Mouse (Mus musculus) CH12.LX (cell line): Measurements from ENCODE around the gene Tas2r118. TPM values are rescaled to one million over a fixed set of nuclear protein-coding genes. Genes with fewer than 3 reads are reported as not detected.

Experiments used
- DNase-seq: peaks from one replicate; pipeline ENCODE4 v3.0.0-alpha.2; 2013; ENCODE audit errors: extremely low read depth
- H3K27ac ChIP-seq: 2 replicates; pipeline ENCODE4 v1.5.1; 2012; ENCODE audit warnings: low read depth, mild to moderate bottlenecking, control low read depth, moderate library complexity; ENCODE audit not compliant: insufficient read depth
- H3K27me3 ChIP-seq: replicated peaks from 2 replicates; pipeline ENCODE3; 2012; ENCODE audit warnings: inconsistent platforms
- H3K36me3 ChIP-seq, 2 experiments: replicated peaks in 1 of 2; 2 replicates each; pipeline versions ENCODE3 to v1.6.1; 2012; ENCODE audit warnings: inconsistent platforms in 1 of 2, low read length in 1 of 2, mild to moderate bottlenecking in 1 of 2, mixed read lengths in 1 of 2, moderate library complexity in 1 of 2; ENCODE audit not compliant: control insufficient read depth in 1 of 2, insufficient read depth in 1 of 2
- H3K4me1 ChIP-seq, 2 experiments: 2 replicates each; pipeline ENCODE4 v1.6.1; 2012; ENCODE audit warnings: inconsistent platforms in 1 of 2, moderate library complexity in 1 of 2; ENCODE audit not compliant: insufficient read depth in 2 of 2, control insufficient read depth in 1 of 2
- H3K4me2 ChIP-seq: 2 replicates; pipeline ENCODE4 v1.6.1; 2012; ENCODE audit warnings: low read depth, mild to moderate bottlenecking, control low read depth; ENCODE audit not compliant: poor library complexity, insufficient read depth, severe bottlenecking
- H3K4me3 ChIP-seq, 3 experiments: fragments of 150-350 bp in 1 of 3; sonication (generic) in 1 of 3; replicated peaks in 1 of 3; 2 replicates each; pipeline versions ENCODE3 to v1.5.1; 2011 to 2012; ENCODE audit warnings: low read depth in 2 of 3, low read length in 2 of 3, mild to moderate bottlenecking in 2 of 3, moderate library complexity in 2 of 3, control low read depth in 1 of 3, improper control_type of control experiment in 1 of 3, inconsistent platforms in 1 of 3, mixed read lengths in 1 of 3; ENCODE audit not compliant: poor library complexity in 1 of 3
- H3K79me2 ChIP-seq: replicated peaks from 2 replicates; pipeline ENCODE4 v1.6.1; 2012; ENCODE audit warnings: mild to moderate bottlenecking, moderate library complexity; ENCODE audit not compliant: control insufficient read depth, poor library complexity, insufficient read depth, severe bottlenecking; ENCODE audit errors: extremely low read depth
- H3K9ac ChIP-seq: 2 replicates; pipeline ENCODE4 v1.6.1; 2012; ENCODE audit warnings: low read depth, mild to moderate bottlenecking, control low read depth, moderate library complexity; ENCODE audit not compliant: insufficient read depth
- H3K9me3 ChIP-seq: replicated peaks from 2 replicates; pipeline ENCODE3; 2012; ENCODE audit warnings: low read length, inconsistent platforms, mixed read lengths
- CHD1 ChIP-seq: IDR thresholded peaks from 2 replicates; pipeline ENCODE4 v1.6.1; 2012; ENCODE audit warnings: low read depth, low read length, improper control_type of control experiment, inconsistent platforms
- CHD2 ChIP-seq: IDR thresholded peaks from 2 replicates; pipeline ENCODE4 v1.6.1; 2011; ENCODE audit warnings: low read length, improper control_type of control experiment
- E2F4 ChIP-seq: IDR thresholded peaks from 2 replicates; pipeline ENCODE4 v1.6.1; 2011; ENCODE audit warnings: low read depth, low read length, improper control_type of control experiment; ENCODE audit not compliant: insufficient replicate concordance
- ELF1 ChIP-seq: IDR thresholded peaks from 2 replicates; pipeline ENCODE4 v1.6.1; 2014; ENCODE audit warnings: low read depth, mild to moderate bottlenecking, inconsistent platforms, low read length, improper control_type of control experiment
- JUN ChIP-seq: IDR thresholded peaks from 2 replicates; pipeline ENCODE4 v1.6.1; 2011; ENCODE audit warnings: low read depth, mild to moderate bottlenecking, low read length, improper control_type of control experiment, moderate library complexity; ENCODE audit not compliant: insufficient read depth
- JUND ChIP-seq: conservative IDR thresholded peaks from 2 replicates; pipeline ENCODE4 v1.6.1; 2011; ENCODE audit warnings: low read depth, low read length, improper control_type of control experiment
- KAT2A ChIP-seq: IDR thresholded peaks from 2 replicates; pipeline ENCODE4 v1.6.1; 2012; ENCODE audit warnings: low read length, improper control_type of control experiment, inconsistent platforms; ENCODE audit not compliant: insufficient replicate concordance
- MAFK ChIP-seq: IDR thresholded peaks from 2 replicates; pipeline ENCODE4 v1.6.1; 2011; ENCODE audit warnings: low read length, improper control_type of control experiment; ENCODE audit not compliant: insufficient replicate concordance
- MAZ ChIP-seq: IDR thresholded peaks from 2 replicates; pipeline ENCODE4 v1.6.1; 2012; ENCODE audit warnings: low read depth, mild to moderate bottlenecking, inconsistent platforms, low read length, improper control_type of control experiment, moderate library complexity
- MXI1 ChIP-seq: IDR thresholded peaks from 2 replicates; pipeline ENCODE4 v1.6.1; 2011; ENCODE audit warnings: mild to moderate bottlenecking, low read depth, low read length, improper control_type of control experiment
- NRF1 ChIP-seq: IDR thresholded peaks from 2 replicates; pipeline ENCODE4 v1.6.1; 2014; ENCODE audit warnings: low read depth, mild to moderate bottlenecking, inconsistent platforms, low read length, improper control_type of control experiment, moderate library complexity
- POLR2A ChIP-seq: IDR thresholded peaks from 2 replicates; pipeline ENCODE4 v1.6.1; 2011; ENCODE audit warnings: low read depth, mild to moderate bottlenecking, improper control_type of control experiment, low read length
- UBTF ChIP-seq: IDR thresholded peaks from 2 replicates; pipeline ENCODE4 v1.6.1; 2012; ENCODE audit warnings: low read depth, mild to moderate bottlenecking, inconsistent platforms, low read length, improper control_type of control experiment, moderate library complexity
- USF2 ChIP-seq: conservative IDR thresholded peaks from 2 replicates; pipeline ENCODE4 v1.6.1; 2011; ENCODE audit warnings: low read depth, low read length, improper control_type of control experiment
- dilution Hi-C: fragments of 300-500 bp; cut with MboI; formaldehyde crosslinking; loops from 2 replicates; pipeline ENCODE4 v1.14.3; 2020; ENCODE audit warnings: low sequenced_read_pairs; ENCODE audit not compliant: extremely low pct_unique_long_range_greater_than_20kb, extremely low pct_ligation_motif_present
- in situ Hi-C: fragments of 300-500 bp; cut with MboI; formaldehyde crosslinking; loops from 3 replicates; pipeline ENCODE4 v1.14.3; 2019; ENCODE audit warnings: low sequenced_read_pairs, low pct_ligation_motif_present, low pct_unique_long_range_greater_than_20kb, mixed read lengths
- polyA plus RNA-seq: library from polyadenylated mRNA; unstranded; fragments of >175 nt; gene quantifications from 2 replicates; pipeline ENCODE4 v1.2.1, GENCODE M21; 2012; ENCODE audit warnings: low read depth; ENCODE audit not compliant: insufficient read length
- total RNA-seq, 2 experiments: library from RNA; depleted of rRNA; stranded (reverse); fragments of 300-350 nt in 1 of 2; fragments of >200 nt in 1 of 2; gene quantifications; 2 replicates each; pipeline ENCODE4 v1.2.3; 2012 to 2014

The Tas2r118 gene
- total and polyA plus RNA-seq, 3 experiments, result not detected

- Histone ChIP-seq H3K9ac (no peak overlapping the region), H3K27me3 (no peaks in the 10 kb centered on the region), H3K4me2 (no peak overlapping the region), H3K36me3 (no peaks in the 10 kb centered on the region), H3K79me2 (no peaks in the 10 kb centered on the region), H3K9me3 (no peaks in the 10 kb centered on the region), H3K4me1 (peaks cover 0 to 14% of the 10 kb centered on the region in 2 experiments; a peak in 2 of 4 replicates), H3K27ac (no peak overlapping the region), H3K4me3 (no peak overlapping the region)
- in situ Hi-C loops (no loop called here), dilution Hi-C loops (no loop called here)
- no peak for DNase-seq
- TF ChIP-seq UBTF (no peak), MAZ (no peak), CHD1 (no peak), JUN (no peak), MAFK (no peak), CHD2 (no peak), KAT2A (no peak), JUND (no peak), MXI1 (no peak), NRF1 (no peak), E2F4 (no peak), ELF1 (no peak), USF2 (no peak), POLR2A (no peak)
Observed at GRCm38 (mm10) chr6:23938575-23939488, 31.0 kb downstream of the Tas2r118 start.

GRCm38 (mm10) chr6:23936414-23936813 is 33.4 kb downstream of the Tas2r118 start:
- no peak overlapping the region for H3K27ac ChIP-seq
- H3K9me3 ChIP-seq, result no peaks in the 10 kb centered on the region
- in situ Hi-C loops, result no loop called here
- peaks cover 0 to 9% of the 10 kb centered on the region in 2 experiments; a peak in 2 of 4 replicates for H3K4me1 ChIP-seq
- H3K4me2 ChIP-seq, result no peak overlapping the region
- no peaks in the 10 kb centered on the region for H3K27me3 ChIP-seq
- H3K79me2 ChIP-seq, result no peaks in the 10 kb centered on the region
- H3K4me3 ChIP-seq, result no peak overlapping the region
- peak; percentile 10 for DNase-seq
- no peak for TF ChIP-seq NRF1
- no peak overlapping the region for H3K9ac ChIP-seq
- no peaks in the 10 kb centered on the region for H3K36me3 ChIP-seq
- dilution Hi-C loops, result no loop called here
